Mouse (Mus musculus): ENCODE measurements around the gene Nfkbid. TPM values are rescaled to one million over a fixed set of nuclear protein-coding genes. Genes with fewer than 3 reads are reported as not detected.
"Not testable (repeated sequence)": the region's sequence is repeated elsewhere in the genome, so short reads cannot be mapped to it uniquely, and the experiment has no call there.

Gene Nfkbid
- polyA plus RNA-seq, 1 experiment from 2014 or later = 2.3 TPM

DNA sequence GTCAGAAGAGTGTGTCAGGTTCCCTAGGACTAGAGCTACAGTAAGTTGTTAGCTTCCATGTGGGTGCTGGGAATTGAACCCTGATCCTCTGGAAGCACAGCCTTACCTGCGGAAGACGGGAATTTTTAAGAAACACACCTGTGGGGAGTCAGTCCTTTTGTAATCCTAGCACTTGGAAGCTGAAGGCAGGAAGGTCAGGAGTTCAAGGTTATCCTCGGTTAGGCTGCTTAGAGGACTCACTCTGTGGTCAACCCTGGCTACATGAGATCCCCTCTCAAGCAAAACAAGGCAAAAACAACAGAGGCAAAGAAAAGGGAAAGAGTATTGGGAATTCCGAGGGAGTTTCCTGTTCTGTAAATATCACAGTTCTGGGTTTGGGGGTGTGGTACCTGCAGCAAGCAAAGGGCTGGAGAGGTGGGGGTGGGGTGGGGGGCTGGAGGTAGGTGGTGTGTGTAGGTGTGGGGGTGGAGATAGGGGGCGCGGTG lies 43.3 kb downstream of the Nfkbid start:
- Histone ChIP-seq H3K4me2 (ENCODE audit: low read depth, low read length) (no peak overlapping the region), H3K27me3 (ENCODE audit: insufficient read depth, low read length) (peaks cover 43% of the 10 kb centered on the region), H3K9ac (replicated peaks) (no peak overlapping the region), H3K4me1 (ENCODE audit: insufficient read depth) (no peaks in the 10 kb centered on the region), H3K36me3 (replicated peaks; ENCODE audit: insufficient read depth, low read length) (no peaks in the 10 kb centered on the region), H3K9me3 (ENCODE audit: low read length) (no peaks in the 10 kb centered on the region), H3K27ac (ENCODE audit: low read depth) (no peak overlapping the region), H3K4me3 (ENCODE audit: low read depth, low read length) (no peak overlapping the region)
- ATAC-seq (no peak), DNase-seq (no peak)
- 18% methylated on average over 6 of the region's 6 CpGs for WGBS (ENCODE audit: insufficient replicate concordance)
- no peak for TF ChIP-seq EP300 (IDR thresholded peaks at IDR 0.05; ENCODE audit: low read depth)
- TF ChIP-seq CTCF (IDR thresholded peaks at IDR 0.05; ENCODE audit: low read depth) = no peak

- H3K4me1 ChIP-seq (ENCODE audit: insufficient read depth) = peaks cover 4% of the 10 kb centered on the region; the same call in 1 of the 2 replicates
These were observed 50.9 kb downstream of the Nfkbid start for GRCm38 (mm10) chr7:30472411-30472810.

DNA sequence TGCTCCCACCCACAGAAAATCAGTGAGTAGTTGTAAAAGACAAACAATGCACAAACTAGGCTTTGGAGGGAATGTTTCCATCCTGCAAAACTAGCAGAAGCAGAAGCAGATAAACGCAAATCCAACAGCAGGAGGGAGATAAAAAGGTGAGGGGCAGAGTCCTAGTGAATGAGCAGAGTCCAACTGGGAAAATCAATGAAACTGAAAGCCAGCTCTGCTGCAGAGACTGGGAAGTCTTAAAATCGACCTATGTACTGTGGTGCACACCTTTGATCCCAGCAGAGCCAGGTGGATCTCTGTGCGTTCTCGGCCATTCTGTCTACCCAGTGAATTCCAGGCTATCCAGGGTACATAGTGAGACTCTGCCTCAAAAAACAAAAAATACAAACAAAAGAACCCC lies 53.5 kb downstream of the Nfkbid start:
- H3K27ac ChIP-seq (ENCODE audit: low read depth) = peak overlapping the region; percentile 34; the same call in 1 of the 2 replicates
- no peak overlapping the region for H3K4me3 ChIP-seq (ENCODE audit: low read depth, low read length)
- no peak overlapping the region for H3K4me2 ChIP-seq (ENCODE audit: low read depth, low read length)
- no peaks in the 10 kb centered on the region for H3K36me3 ChIP-seq (replicated peaks; ENCODE audit: insufficient read depth, low read length)
- H3K27me3 ChIP-seq (ENCODE audit: insufficient read depth, low read length) = no peaks in the 10 kb centered on the region
- H3K4me1 ChIP-seq (ENCODE audit: insufficient read depth) = peaks cover 4% of the 10 kb centered on the region; the same call in 1 of the 2 replicates
- H3K9me3 ChIP-seq (ENCODE audit: low read length) = no peaks in the 10 kb centered on the region
- H3K9ac ChIP-seq (replicated peaks) = no peak overlapping the region
- DNase-seq = no peak
- TF ChIP-seq CTCF (IDR thresholded peaks at IDR 0.05; ENCODE audit: low read depth) (no peak), EP300 (IDR thresholded peaks at IDR 0.05; ENCODE audit: low read depth) (no peak)
- WGBS (ENCODE audit: insufficient replicate concordance) = 49% methylated on average over 4 of the region's 4 CpGs
- peak; percentile 93 for ATAC-seq

More at GRCm38 (mm10) chr7:30472411-30472810, 50.9 kb downstream of the Nfkbid start:
- H3K27ac ChIP-seq (ENCODE audit: low read depth) = no peak overlapping the region
- no peak for ATAC-seq
- H3K9ac ChIP-seq (replicated peaks) = no peak overlapping the region
- no peaks in the 10 kb centered on the region for H3K9me3 ChIP-seq (ENCODE audit: low read length)
- no peak overlapping the region for H3K4me3 ChIP-seq (ENCODE audit: low read depth, low read length)
- DNase-seq = peak; percentile 69
- no peak overlapping the region for H3K4me2 ChIP-seq (ENCODE audit: low read depth, low read length)
- H3K27me3 ChIP-seq (ENCODE audit: insufficient read depth, low read length) = peaks cover 6% of the 10 kb centered on the region
- TF ChIP-seq CTCF (IDR thresholded peaks at IDR 0.05; ENCODE audit: low read depth) (peak; percentile 78), EP300 (IDR thresholded peaks at IDR 0.05; ENCODE audit: low read depth) (no peak)
- no peaks in the 10 kb centered on the region for H3K36me3 ChIP-seq (replicated peaks; ENCODE audit: insufficient read depth, low read length)
- WGBS (ENCODE audit: insufficient replicate concordance) = 49% methylated on average over 5 of the region's 5 CpGs

GRCm38 (mm10) chr7:30476136-30476535 lies 54.6 kb downstream of the Nfkbid start:
- H3K4me1 ChIP-seq (ENCODE audit: insufficient read depth); DNase-seq: not testable (repeated sequence)
- 74% methylated on average over 7 of the region's 7 CpGs for WGBS (ENCODE audit: insufficient replicate concordance)

GRCm38 (mm10) chr7:30477415-30478381 lies 56.2 kb downstream of the Nfkbid start:
- 16% methylated on average over 28 of the region's 32 CpGs for WGBS (ENCODE audit: insufficient replicate concordance)
- no peak for TF ChIP-seq CTCF (IDR thresholded peaks at IDR 0.05; ENCODE audit: low read depth)
- TF ChIP-seq EP300 (IDR thresholded peaks at IDR 0.05; ENCODE audit: low read depth) = no peak
- Histone ChIP-seq H3K9me3 (ENCODE audit: low read length) (no peaks in the 10 kb centered on the region), H3K36me3 (replicated peaks; ENCODE audit: insufficient read depth, low read length) (no peaks in the 10 kb centered on the region), H3K4me3 (ENCODE audit: low read depth, low read length) (no peak overlapping the region), H3K27ac (ENCODE audit: low read depth) (no peak overlapping the region), H3K4me2 (ENCODE audit: low read depth, low read length) (peak overlapping the region; percentile 52), H3K4me1 (ENCODE audit: insufficient read depth) (peaks cover 4% of the 10 kb centered on the region; the same call in 1 of the 2 replicates), H3K9ac (replicated peaks) (no peak overlapping the region), H3K27me3 (ENCODE audit: insufficient read depth, low read length) (no peaks in the 10 kb centered on the region)
- DNase-seq (no peak), ATAC-seq (no peak)

More at GRCm38 (mm10) chr7:30476136-30476535, 54.6 kb downstream of the Nfkbid start:
- not testable (repeated sequence) for H3K9ac ChIP-seq (replicated peaks); H3K9me3 ChIP-seq (ENCODE audit: low read length); H3K36me3 ChIP-seq (replicated peaks; ENCODE audit: insufficient read depth, low read length); H3K27ac ChIP-seq (ENCODE audit: low read depth); H3K4me3 ChIP-seq (ENCODE audit: low read depth, low read length); H3K27me3 ChIP-seq (ENCODE audit: insufficient read depth, low read length); ATAC-seq; H3K4me2 ChIP-seq (ENCODE audit: low read depth, low read length)

Other genes starting within 250 kb of the Nfkbid start
- 7.0 and 15.1 TPM in 2 replicates for gene Cox7a1, start 237.6 kb upstream of the Nfkbid start, polyA plus RNA-seq (2015; fragmentation: Nextera tagmentation; extraction: Ambion mirVana)
- gene Capns1, start 222.9 kb upstream of the Nfkbid start, polyA plus RNA-seq (2015; fragmentation: Nextera tagmentation; extraction: Ambion mirVana) = 30.2 and 30.6 TPM in 2 replicates
- gene Polr2i, start 189.8 kb upstream of the Nfkbid start, polyA plus RNA-seq (2015; fragmentation: Nextera tagmentation; extraction: Ambion mirVana) = 42.9 and 43.3 TPM in 2 replicates
- gene Tbcb, start 189.5 kb upstream of the Nfkbid start, polyA plus RNA-seq (2015; fragmentation: Nextera tagmentation; extraction: Ambion mirVana) = 41.8 and 42.1 TPM in 2 replicates
- gene Ovol3, start 186.0 kb upstream of the Nfkbid start, polyA plus RNA-seq (2015; fragmentation: Nextera tagmentation; extraction: Ambion mirVana) = not detected in 2 replicates
- gene Thap8, start 141.6 kb upstream of the Nfkbid start, polyA plus RNA-seq (2015; fragmentation: Nextera tagmentation; extraction: Ambion mirVana) = 0.08 and 0.15 TPM in 2 replicates
- 3.1 and 3.4 TPM in 2 replicates for gene Wdr62, start 141.3 kb upstream of the Nfkbid start, polyA plus RNA-seq (2015; fragmentation: Nextera tagmentation; extraction: Ambion mirVana)
- 0.34 and 0.59 TPM in 2 replicates for gene Clip3, start 130.0 kb upstream of the Nfkbid start, polyA plus RNA-seq (2015; fragmentation: Nextera tagmentation; extraction: Ambion mirVana)
- gene Alkbh6, start 113.0 kb upstream of the Nfkbid start, polyA plus RNA-seq (2015; fragmentation: Nextera tagmentation; extraction: Ambion mirVana) = 23.1 and 23.9 TPM in 2 replicates
- gene Syne4, start 106.9 kb upstream of the Nfkbid start, polyA plus RNA-seq (2015; fragmentation: Nextera tagmentation; extraction: Ambion mirVana) = 11.4 and 12.8 TPM in 2 replicates
- not detected in 2 replicates for gene E130208F15Rik, start 100.0 kb upstream of the Nfkbid start, polyA plus RNA-seq (2015; fragmentation: Nextera tagmentation; extraction: Ambion mirVana)
- 14.0 TPM in 2 replicates for gene Sdhaf1, start 97.8 kb upstream of the Nfkbid start, polyA plus RNA-seq (2015; fragmentation: Nextera tagmentation; extraction: Ambion mirVana)
- 7.4 and 8.3 TPM in 2 replicates for gene Lrfn3, start 59.0 kb upstream of the Nfkbid start, polyA plus RNA-seq (2015; fragmentation: Nextera tagmentation; extraction: Ambion mirVana)
- gene Tyrobp, start 8.0 kb upstream of the Nfkbid start, polyA plus RNA-seq (2015; fragmentation: Nextera tagmentation; extraction: Ambion mirVana) = 221 and 231 TPM in 2 replicates
- 17.4 and 17.6 TPM in 2 replicates for gene Hcst, start 1.9 kb upstream of the Nfkbid start, polyA plus RNA-seq (2015; fragmentation: Nextera tagmentation; extraction: Ambion mirVana)
- gene Aplp1, start 23.8 kb downstream of the Nfkbid start, polyA plus RNA-seq (2015; fragmentation: Nextera tagmentation; extraction: Ambion mirVana) = 1.2 and 1.6 TPM in 2 replicates
- gene Kirrel2, start 36.0 kb downstream of the Nfkbid start, polyA plus RNA-seq (2015; fragmentation: Nextera tagmentation; extraction: Ambion mirVana) = 0.05 TPM in 1 of 2 replicates, not detected in the other
- 0.06 and 0.07 TPM in 2 replicates for gene Nphs1, start 36.6 kb downstream of the Nfkbid start, polyA plus RNA-seq (2015; fragmentation: Nextera tagmentation; extraction: Ambion mirVana)
- 203 and 205 TPM in 2 replicates for gene Prodh2, start 71.9 kb downstream of the Nfkbid start, polyA plus RNA-seq (2015; fragmentation: Nextera tagmentation; extraction: Ambion mirVana)
- 1.0 and 1.1 TPM in 2 replicates for gene Arhgap33, start 113.3 kb downstream of the Nfkbid start, polyA plus RNA-seq (2015; fragmentation: Nextera tagmentation; extraction: Ambion mirVana)
- 4.9 and 6.6 TPM in 2 replicates for gene Hspb6, start 130.4 kb downstream of the Nfkbid start, polyA plus RNA-seq (2015; fragmentation: Nextera tagmentation; extraction: Ambion mirVana)
- 0.53 and 1.1 TPM in 2 replicates for gene Proser3, start 130.6 kb downstream of the Nfkbid start, polyA plus RNA-seq (2015; fragmentation: Nextera tagmentation; extraction: Ambion mirVana)
- gene Lin37, start 138.1 kb downstream of the Nfkbid start, polyA plus RNA-seq (2015; fragmentation: Nextera tagmentation; extraction: Ambion mirVana) = 16.0 and 18.9 TPM in 2 replicates
- 34.4 and 34.8 TPM in 2 replicates for gene U2af1l4, start 141.6 kb downstream of the Nfkbid start, polyA plus RNA-seq (2015; fragmentation: Nextera tagmentation; extraction: Ambion mirVana)
- 1.5 and 1.8 TPM in 2 replicates for gene Gm49396, start 141.6 kb downstream of the Nfkbid start, polyA plus RNA-seq (2015; fragmentation: Nextera tagmentation; extraction: Ambion mirVana)
- gene Psenen, start 141.9 kb downstream of the Nfkbid start, polyA plus RNA-seq (2015; fragmentation: Nextera tagmentation; extraction: Ambion mirVana) = 85.3 and 94.5 TPM in 2 replicates
- 0.52 and 1.2 TPM in 2 replicates for gene Igflr1, start 143.7 kb downstream of the Nfkbid start, polyA plus RNA-seq (2015; fragmentation: Nextera tagmentation; extraction: Ambion mirVana)
- 1.9 and 3.1 TPM in 2 replicates for gene Kmt2b, start 167.0 kb downstream of the Nfkbid start, polyA plus RNA-seq (2015; fragmentation: Nextera tagmentation; extraction: Ambion mirVana)
- gene Zbtb32, start 177.2 kb downstream of the Nfkbid start, polyA plus RNA-seq (2015; fragmentation: Nextera tagmentation; extraction: Ambion mirVana) = 0.53 and 1.2 TPM in 2 replicates
- gene Upk1a, start 191.1 kb downstream of the Nfkbid start, polyA plus RNA-seq (2015; fragmentation: Nextera tagmentation; extraction: Ambion mirVana) = 0.07 and 0.14 TPM in 2 replicates
- gene Cox6b1, start 204.4 kb downstream of the Nfkbid start, polyA plus RNA-seq (2015; fragmentation: Nextera tagmentation; extraction: Ambion mirVana) = 995 and 998 TPM in 2 replicates
- gene Etv2, start 214.1 kb downstream of the Nfkbid start, polyA plus RNA-seq (2015; fragmentation: Nextera tagmentation; extraction: Ambion mirVana) = not detected in 2 replicates
- gene Rbm42, start 228.6 kb downstream of the Nfkbid start, polyA plus RNA-seq (2015; fragmentation: Nextera tagmentation; extraction: Ambion mirVana) = 41.8 and 43.3 TPM in 2 replicates
- 11.4 and 13.0 TPM in 2 replicates for gene Haus5, start 243.3 kb downstream of the Nfkbid start, polyA plus RNA-seq (2015; fragmentation: Nextera tagmentation; extraction: Ambion mirVana)
- not detected in 2 replicates for gene Pmis2, start 249.9 kb downstream of the Nfkbid start, polyA plus RNA-seq (2015; fragmentation: Nextera tagmentation; extraction: Ambion mirVana)